Mouse (Mus musculus): ENCODE measurements at regions not wholly inside any gene's neighbourhood (a gene's known extent, or its start where the extent isn't known, plus 50 kb on each side); places are given as distances from the start of the nearest gene placed in this dataset.

DNA sequence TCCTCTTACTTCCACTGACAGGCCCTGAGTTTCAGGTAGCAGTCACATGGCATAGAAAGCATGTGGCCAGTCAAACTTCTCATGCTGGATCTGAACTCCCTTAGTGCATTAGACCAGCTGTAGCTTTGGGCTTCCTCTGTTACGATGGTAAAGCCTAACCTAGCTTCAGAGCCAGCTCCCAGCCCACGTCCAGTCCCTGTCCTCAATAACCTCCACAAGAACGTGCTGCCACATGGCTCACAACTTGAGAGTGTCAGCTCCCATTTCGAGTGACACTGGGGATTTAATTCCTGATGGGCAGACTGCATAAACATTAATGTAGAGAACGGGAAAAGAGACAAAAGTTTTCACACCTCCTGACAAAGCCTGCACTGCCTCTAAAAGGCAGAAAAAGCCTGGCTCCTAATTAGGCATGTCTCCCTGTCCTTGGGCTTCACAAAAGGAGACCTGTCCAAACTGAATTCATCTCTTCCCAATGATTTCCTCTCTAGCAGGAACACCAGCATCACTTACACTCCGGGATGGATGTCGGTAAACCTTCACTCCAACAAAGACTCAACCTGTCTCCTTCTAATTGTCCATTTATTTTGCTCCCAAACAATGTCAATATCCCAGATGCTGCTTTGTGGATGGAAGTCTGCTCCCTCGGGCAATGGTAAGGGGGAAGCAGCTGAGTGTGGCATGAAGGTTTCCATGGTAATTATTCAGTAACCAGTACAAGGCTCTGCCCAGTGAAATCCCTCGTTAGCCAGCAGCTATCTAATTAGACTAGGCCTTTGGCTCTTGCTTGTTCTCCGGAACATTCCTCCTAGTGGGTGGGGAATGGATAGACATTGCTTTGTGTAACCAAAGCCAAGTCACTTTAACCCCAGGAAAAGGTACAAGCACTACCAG lies 408.1 kb upstream of the Kdm8 start:
- TF ChIP-seq MAX (IDR thresholded peaks at IDR 0.05) (no peak), MYOG (IDR thresholded peaks at IDR 0.05; ENCODE audit: control insufficient read depth, extremely low read depth, insufficient read length) (no peak), CEBPB (IDR thresholded peaks at IDR 0.05; ENCODE audit: low read depth) (no peak), CTCF (IDR thresholded peaks at IDR 0.05; ENCODE audit: control insufficient read depth, insufficient read depth, insufficient read length) (no peak), MYOD1 (IDR thresholded peaks at IDR 0.05; ENCODE audit: control insufficient read depth, insufficient read length, low read depth) (no peak), USF1 (IDR thresholded peaks at IDR 0.05; ENCODE audit: low read depth) (no peak), FOSL1 (IDR thresholded peaks at IDR 0.05; ENCODE audit: insufficient read depth, low read length, poor library complexity, severe bottlenecking) (no peak)
- Histone ChIP-seq H3ac (ENCODE audit: control insufficient read depth, insufficient read length, low read depth) (no peak overlapping the region), H3K36me3 (ENCODE audit: control insufficient read depth, insufficient read depth) (no peaks in the 10 kb centered on the region), H3K4me3 (ENCODE audit: insufficient read depth, poor library complexity, severe bottlenecking) (no peak overlapping the region), H3K79me3 (ENCODE audit: low read depth) (no peaks in the 10 kb centered on the region), H3K79me2 (ENCODE audit: control insufficient read depth, insufficient read depth) (no peaks in the 10 kb centered on the region), H3K27me3 (ENCODE audit: control insufficient read depth, insufficient read depth, insufficient read length) (no peaks in the 10 kb centered on the region)

DNA sequence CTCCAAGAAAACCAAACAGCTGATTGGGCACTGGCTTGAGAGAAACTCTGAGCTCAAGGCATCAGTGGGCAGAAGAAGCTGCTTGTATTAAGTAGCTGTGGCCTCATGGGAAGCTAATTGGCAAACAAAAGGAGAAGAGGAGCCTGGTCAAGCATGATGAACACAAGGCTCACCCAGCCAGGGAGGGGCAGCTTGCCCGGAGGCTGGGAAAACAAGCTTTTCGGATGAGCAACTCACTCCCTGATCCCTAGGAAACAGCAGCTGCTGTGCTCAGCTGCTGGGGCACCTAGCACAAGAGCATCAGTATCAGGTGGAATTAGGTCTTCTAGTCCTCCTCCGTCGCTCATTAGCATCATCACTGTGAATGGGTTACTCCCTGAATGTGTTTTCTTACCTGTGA lies 405.6 kb upstream of the Kdm8 start:
- no peak overlapping the region for H3K4me3 ChIP-seq (ENCODE audit: insufficient read depth, poor library complexity, severe bottlenecking)
- H3K27me3 ChIP-seq (ENCODE audit: control insufficient read depth, insufficient read depth, insufficient read length) = no peaks in the 10 kb centered on the region
- no peaks in the 10 kb centered on the region for H3K36me3 ChIP-seq (ENCODE audit: control insufficient read depth, insufficient read depth)
- no peaks in the 10 kb centered on the region for H3K79me3 ChIP-seq (ENCODE audit: low read depth)
- no peak for TF ChIP-seq CEBPB (IDR thresholded peaks at IDR 0.05; ENCODE audit: low read depth)
- TF ChIP-seq FOSL1 (IDR thresholded peaks at IDR 0.05; ENCODE audit: insufficient read depth, low read length, poor library complexity, severe bottlenecking) = no peak
- no peak for TF ChIP-seq MYOD1 (IDR thresholded peaks at IDR 0.05; ENCODE audit: control insufficient read depth, insufficient read length, low read depth)
- no peak for TF ChIP-seq MAX (IDR thresholded peaks at IDR 0.05)
- TF ChIP-seq USF1 (IDR thresholded peaks at IDR 0.05; ENCODE audit: low read depth) = no peak
- TF ChIP-seq MYOG (IDR thresholded peaks at IDR 0.05; ENCODE audit: control insufficient read depth, extremely low read depth, insufficient read length) = no peak
- no peak for TF ChIP-seq CTCF (IDR thresholded peaks at IDR 0.05; ENCODE audit: control insufficient read depth, insufficient read depth, insufficient read length)
- no peak overlapping the region for H3ac ChIP-seq (ENCODE audit: control insufficient read depth, insufficient read length, low read depth)
- H3K79me2 ChIP-seq (ENCODE audit: control insufficient read depth, insufficient read depth) = no peaks in the 10 kb centered on the region

DNA sequence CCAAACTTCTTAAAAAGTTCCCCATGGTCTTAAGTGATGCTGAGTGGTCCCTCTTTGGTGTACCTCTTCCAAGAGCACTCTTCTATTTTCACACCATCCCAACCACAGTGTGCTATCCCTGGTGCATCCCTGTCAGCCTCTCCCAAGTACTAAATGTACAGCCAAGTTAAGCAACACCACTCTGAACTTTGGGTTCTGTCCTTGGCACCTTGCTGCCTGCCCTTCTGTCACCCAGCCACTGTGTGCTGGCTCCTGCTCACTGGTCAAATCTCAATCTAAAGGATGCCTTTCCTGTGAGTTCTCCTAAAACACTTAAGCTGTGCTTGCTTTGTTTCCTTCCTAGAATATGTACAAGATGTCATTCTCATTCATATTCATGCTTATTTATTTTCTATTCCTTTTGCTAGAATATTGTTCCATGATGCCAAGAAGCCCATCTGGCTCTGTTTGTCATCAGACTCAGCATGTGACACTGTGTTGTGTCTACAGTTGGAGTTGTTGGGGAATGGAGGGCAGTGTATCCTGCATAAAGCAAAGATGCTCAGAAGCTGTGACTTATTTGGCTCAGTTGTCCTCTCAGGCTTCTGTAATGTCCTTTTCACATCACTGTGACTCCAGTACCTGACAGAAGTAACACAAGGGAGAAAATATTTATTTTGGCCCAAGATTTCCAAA lies 388.4 kb upstream of the Kdm8 start:
- Histone ChIP-seq H3K27me3 (ENCODE audit: control insufficient read depth, insufficient read depth, insufficient read length) (no peaks in the 10 kb centered on the region), H3K79me3 (ENCODE audit: low read depth) (no peaks in the 10 kb centered on the region), H3ac (ENCODE audit: control insufficient read depth, insufficient read length, low read depth) (no peak overlapping the region), H3K4me3 (ENCODE audit: insufficient read depth, poor library complexity, severe bottlenecking) (no peak overlapping the region), H3K36me3 (ENCODE audit: control insufficient read depth, insufficient read depth) (no peaks in the 10 kb centered on the region), H3K79me2 (ENCODE audit: control insufficient read depth, insufficient read depth) (no peaks in the 10 kb centered on the region)
- TF ChIP-seq CEBPB (IDR thresholded peaks at IDR 0.05; ENCODE audit: low read depth) = no peak
- no peak for TF ChIP-seq MYOD1 (IDR thresholded peaks at IDR 0.05; ENCODE audit: control insufficient read depth, insufficient read length, low read depth)
- no peak for TF ChIP-seq USF1 (IDR thresholded peaks at IDR 0.05; ENCODE audit: low read depth)
- no peak for TF ChIP-seq FOSL1 (IDR thresholded peaks at IDR 0.05; ENCODE audit: insufficient read depth, low read length, poor library complexity, severe bottlenecking)
- no peak for TF ChIP-seq CTCF (IDR thresholded peaks at IDR 0.05; ENCODE audit: control insufficient read depth, insufficient read depth, insufficient read length)
- no peak for TF ChIP-seq MYOG (IDR thresholded peaks at IDR 0.05; ENCODE audit: control insufficient read depth, extremely low read depth, insufficient read length)
- no peak for TF ChIP-seq MAX (IDR thresholded peaks at IDR 0.05)

DNA sequence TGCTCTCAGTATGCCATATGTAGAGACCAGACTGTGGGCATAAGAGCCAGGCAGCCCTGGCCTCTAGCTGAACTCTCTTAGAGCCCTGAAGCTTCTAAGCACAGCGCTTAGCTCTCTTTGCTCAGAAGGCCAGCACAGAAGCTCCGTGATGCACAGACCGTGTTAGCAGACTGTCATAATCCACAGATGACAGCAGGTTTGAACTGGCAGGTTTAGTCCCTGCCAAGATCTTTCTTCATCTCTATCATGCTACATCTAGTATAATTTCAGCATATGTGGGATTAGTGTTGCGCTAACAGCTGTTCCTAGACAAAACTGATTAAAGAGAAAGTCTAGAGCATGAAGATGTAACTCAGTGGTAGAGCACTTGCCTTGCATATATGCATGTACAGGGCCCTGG lies 342.0 kb upstream of the Kdm8 start:
- Histone ChIP-seq H3ac (ENCODE audit: control insufficient read depth, insufficient read length, low read depth) (no peak overlapping the region), H3K27me3 (ENCODE audit: control insufficient read depth, insufficient read depth, insufficient read length) (no peaks in the 10 kb centered on the region), H3K4me3 (ENCODE audit: insufficient read depth, poor library complexity, severe bottlenecking) (no peak overlapping the region), H3K79me3 (ENCODE audit: low read depth) (no peaks in the 10 kb centered on the region), H3K36me3 (ENCODE audit: control insufficient read depth, insufficient read depth) (no peaks in the 10 kb centered on the region), H3K79me2 (ENCODE audit: control insufficient read depth, insufficient read depth) (no peaks in the 10 kb centered on the region)
- TF ChIP-seq MYOD1 (IDR thresholded peaks at IDR 0.05; ENCODE audit: control insufficient read depth, insufficient read length, low read depth) (no peak), MYOG (IDR thresholded peaks at IDR 0.05; ENCODE audit: control insufficient read depth, extremely low read depth, insufficient read length) (no peak), USF1 (IDR thresholded peaks at IDR 0.05; ENCODE audit: low read depth) (no peak), CEBPB (IDR thresholded peaks at IDR 0.05; ENCODE audit: low read depth) (no peak), FOSL1 (IDR thresholded peaks at IDR 0.05; ENCODE audit: insufficient read depth, low read length, poor library complexity, severe bottlenecking) (no peak), CTCF (IDR thresholded peaks at IDR 0.05; ENCODE audit: control insufficient read depth, insufficient read depth, insufficient read length) (no peak), MAX (IDR thresholded peaks at IDR 0.05) (no peak)

DNA sequence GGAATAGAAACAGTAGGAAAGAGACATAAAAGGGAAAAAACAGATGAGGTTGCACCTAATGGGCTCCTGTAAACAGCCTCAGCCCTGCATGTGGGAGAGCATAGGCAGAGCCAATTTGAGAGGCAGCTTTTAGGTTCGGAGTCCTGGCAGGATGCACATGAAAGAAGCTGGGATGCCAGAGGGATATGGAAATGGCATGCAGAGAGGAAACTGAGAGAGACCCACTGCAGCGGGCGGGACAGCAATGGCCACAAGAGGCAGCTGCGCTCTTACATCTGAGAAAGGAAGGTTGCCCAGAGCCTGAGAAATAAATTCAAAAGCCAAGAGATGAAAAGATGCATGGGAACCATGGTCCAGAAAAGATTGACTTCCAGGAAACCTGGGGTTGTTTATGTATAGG lies 340.5 kb upstream of the Kdm8 start:
- Histone ChIP-seq H3K79me2 (ENCODE audit: control insufficient read depth, insufficient read depth) (no peaks in the 10 kb centered on the region), H3ac (ENCODE audit: control insufficient read depth, insufficient read length, low read depth) (no peak overlapping the region), H3K36me3 (ENCODE audit: control insufficient read depth, insufficient read depth) (no peaks in the 10 kb centered on the region), H3K27me3 (ENCODE audit: control insufficient read depth, insufficient read depth, insufficient read length) (no peaks in the 10 kb centered on the region), H3K79me3 (ENCODE audit: low read depth) (no peaks in the 10 kb centered on the region), H3K4me3 (ENCODE audit: insufficient read depth, poor library complexity, severe bottlenecking) (no peak overlapping the region)
- TF ChIP-seq CEBPB (IDR thresholded peaks at IDR 0.05; ENCODE audit: low read depth) (no peak), MYOD1 (IDR thresholded peaks at IDR 0.05; ENCODE audit: control insufficient read depth, insufficient read length, low read depth) (no peak), FOSL1 (IDR thresholded peaks at IDR 0.05; ENCODE audit: insufficient read depth, low read length, poor library complexity, severe bottlenecking) (no peak), CTCF (IDR thresholded peaks at IDR 0.05; ENCODE audit: control insufficient read depth, insufficient read depth, insufficient read length) (no peak), MAX (IDR thresholded peaks at IDR 0.05) (no peak), MYOG (IDR thresholded peaks at IDR 0.05; ENCODE audit: control insufficient read depth, extremely low read depth, insufficient read length) (no peak)

Measured in C2C12 (cell line).